Mouse (Mus musculus): ENCODE measurements around the gene Ptprz1. TPM values are rescaled to one million over a fixed set of nuclear protein-coding genes. Genes with fewer than 3 reads are reported as not detected.

The Ptprz1 gene
- polyA plus RNA-seq, 1 experiment from 2014 or later: 67.8 TPM

DNA sequence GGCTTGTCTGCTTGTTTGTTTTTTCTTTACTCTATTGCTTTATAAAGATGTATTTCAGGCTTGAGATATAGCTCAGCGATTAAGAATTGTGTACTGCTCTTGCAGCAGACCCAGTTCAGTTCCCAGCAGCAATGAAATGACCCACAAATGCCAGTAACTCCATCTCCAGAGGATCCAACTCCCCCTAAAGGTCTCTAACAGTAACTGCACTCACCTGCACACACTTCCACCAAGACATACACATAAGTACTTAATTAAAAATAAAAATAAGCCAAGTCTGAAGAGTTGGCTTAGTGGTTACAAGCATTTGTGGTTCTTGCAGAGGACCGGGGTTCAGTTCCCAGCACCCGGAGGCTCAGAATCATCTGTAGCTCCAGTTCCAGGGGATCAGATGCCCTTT, 88.1 kb downstream of the Ptprz1 start:
- H3K4me1 ChIP-seq (ENCODE audit: control insufficient read depth, insufficient read depth, low read length): no peaks in the 10 kb centered on the region
- no peak overlapping the region for H3K27ac ChIP-seq (replicated peaks; ENCODE audit: low read depth, low read length)
- no peak for ATAC-seq (ENCODE audit: low FRiP score, low TSS enrichment)
- no peak overlapping the region for H3K4me3 ChIP-seq (replicated peaks; ENCODE audit: low read depth, low read length)
- 87% methylated on average over 3 of the region's 3 CpGs for WGBS
- no peak overlapping the region for H3K9ac ChIP-seq (replicated peaks; ENCODE audit: low read length)
- DNase-seq: no peak
- H3K36me3 ChIP-seq (ENCODE audit: control insufficient read depth, insufficient read depth, low read length): no peaks in the 10 kb centered on the region
- no peaks in the 10 kb centered on the region for H3K9me3 ChIP-seq (ENCODE audit: control insufficient read depth, low read length)
- no peak overlapping the region for H3K4me2 ChIP-seq (ENCODE audit: low read length)
- no peaks in the 10 kb centered on the region for H3K27me3 ChIP-seq (ENCODE audit: control insufficient read depth, insufficient read depth, low read length)

- no peak overlapping the region for H3K4me3 ChIP-seq (replicated peaks; ENCODE audit: low read depth, low read length)
- DNase-seq: peak; percentile 82
- H3K4me2 ChIP-seq (ENCODE audit: low read length): no peak overlapping the region
- no peaks in the 10 kb centered on the region for H3K36me3 ChIP-seq (ENCODE audit: control insufficient read depth, insufficient read depth, low read length)
- H3K4me1 ChIP-seq (ENCODE audit: control insufficient read depth, insufficient read depth, low read length): no peaks in the 10 kb centered on the region
- no peaks in the 10 kb centered on the region for H3K9me3 ChIP-seq (ENCODE audit: control insufficient read depth, low read length)
- no peak overlapping the region for H3K9ac ChIP-seq (replicated peaks; ENCODE audit: low read length)
- no peak for ATAC-seq (ENCODE audit: low FRiP score, low TSS enrichment)
- 50% methylated on average over 2 of the region's 2 CpGs for WGBS
- H3K27ac ChIP-seq (replicated peaks; ENCODE audit: low read depth, low read length): no peak overlapping the region
- H3K27me3 ChIP-seq (ENCODE audit: control insufficient read depth, insufficient read depth, low read length): no peaks in the 10 kb centered on the region
These were observed 92.8 kb downstream of the Ptprz1 start for GRCm38 (mm10) chr6:22968073-22968472.

- peak; percentile 86 for DNase-seq
- Histone ChIP-seq H3K4me3 (replicated peaks; ENCODE audit: low read depth, low read length) (no peak overlapping the region; the same call in 1 of the 2 replicates), H3K27me3 (ENCODE audit: control insufficient read depth, insufficient read depth, low read length) (no peaks in the 10 kb centered on the region), H3K4me2 (ENCODE audit: low read length) (peak overlapping the region; percentile 27), H3K27ac (replicated peaks; ENCODE audit: low read depth, low read length) (no peak overlapping the region), H3K4me1 (ENCODE audit: control insufficient read depth, insufficient read depth, low read length) (no peaks in the 10 kb centered on the region), H3K36me3 (ENCODE audit: control insufficient read depth, insufficient read depth, low read length) (peaks cover 7% of the 10 kb centered on the region; the same call in 1 of the 2 replicates), H3K9ac (replicated peaks; ENCODE audit: low read length) (no peak overlapping the region), H3K9me3 (ENCODE audit: control insufficient read depth, low read length) (peaks cover 6% of the 10 kb centered on the region; the same call in 1 of the 2 replicates)
- 2% methylated on average over 9 of the region's 9 CpGs for whole genome bisulfite sequencing
- peak; percentile 74 for ATAC-seq (ENCODE audit: low FRiP score, low TSS enrichment)
These were observed 108.6 kb downstream of the Ptprz1 start for GRCm38 (mm10) chr6:22983769-22984519.

GRCm38 (mm10) chr6:22984520-22985154, 109.3 kb downstream of the Ptprz1 start:
- Histone ChIP-seq H3K36me3 (ENCODE audit: control insufficient read depth, insufficient read depth, low read length) (peaks cover 7% of the 10 kb centered on the region; the same call in 1 of the 2 replicates), H3K27ac (replicated peaks; ENCODE audit: low read depth, low read length) (no peak overlapping the region), H3K4me3 (replicated peaks; ENCODE audit: low read depth, low read length) (no peak overlapping the region), H3K4me2 (ENCODE audit: low read length) (peak overlapping the region; percentile 27), H3K9me3 (ENCODE audit: control insufficient read depth, low read length) (peaks cover 6% of the 10 kb centered on the region; the same call in 1 of the 2 replicates), H3K27me3 (ENCODE audit: control insufficient read depth, insufficient read depth, low read length) (no peaks in the 10 kb centered on the region), H3K4me1 (ENCODE audit: control insufficient read depth, insufficient read depth, low read length) (no peaks in the 10 kb centered on the region), H3K9ac (replicated peaks; ENCODE audit: low read length) (no peak overlapping the region)
- ATAC-seq (ENCODE audit: low FRiP score, low TSS enrichment) (peak; percentile 79; the same call in 1 of the 2 replicates), DNase-seq (peak; percentile 60)
- 2% methylated on average over 5 of the region's 5 CpGs for WGBS

DNA sequence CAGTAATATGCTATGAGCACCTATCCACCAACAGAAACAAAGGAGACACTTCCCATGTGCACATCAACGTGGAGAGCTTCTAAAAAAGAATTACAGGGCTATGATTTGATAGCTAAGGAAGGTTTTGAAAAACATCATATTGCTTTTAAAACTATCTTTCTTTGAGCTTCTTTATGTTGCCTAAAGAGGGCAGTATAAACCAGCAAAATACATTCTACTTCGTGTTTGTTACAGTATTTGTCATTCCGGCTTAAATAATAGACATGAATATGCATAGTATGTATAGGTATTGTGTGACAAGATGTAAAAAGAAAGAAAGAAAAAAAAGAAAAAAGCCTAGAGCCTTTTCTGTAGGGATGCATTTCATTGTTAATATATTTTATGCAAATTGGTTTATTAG, 127.8 kb downstream of the Ptprz1 start:
- Histone ChIP-seq H3K4me1 (ENCODE audit: control insufficient read depth, insufficient read depth, low read length) (no peaks in the 10 kb centered on the region), H3K27ac (replicated peaks; ENCODE audit: low read depth, low read length) (no peak overlapping the region), H3K9me3 (ENCODE audit: control insufficient read depth, low read length) (no peaks in the 10 kb centered on the region), H3K27me3 (ENCODE audit: control insufficient read depth, insufficient read depth, low read length) (no peaks in the 10 kb centered on the region), H3K4me3 (replicated peaks; ENCODE audit: low read depth, low read length) (no peak overlapping the region), H3K9ac (replicated peaks; ENCODE audit: low read length) (no peak overlapping the region), H3K4me2 (ENCODE audit: low read length) (no peak overlapping the region), H3K36me3 (ENCODE audit: control insufficient read depth, insufficient read depth, low read length) (peaks cover 15% of the 10 kb centered on the region)
- DNase-seq (peak; percentile 52), ATAC-seq (ENCODE audit: low FRiP score, low TSS enrichment) (no peak)
- 25% methylated on average over 3 of the region's 3 CpGs for WGBS

DNA sequence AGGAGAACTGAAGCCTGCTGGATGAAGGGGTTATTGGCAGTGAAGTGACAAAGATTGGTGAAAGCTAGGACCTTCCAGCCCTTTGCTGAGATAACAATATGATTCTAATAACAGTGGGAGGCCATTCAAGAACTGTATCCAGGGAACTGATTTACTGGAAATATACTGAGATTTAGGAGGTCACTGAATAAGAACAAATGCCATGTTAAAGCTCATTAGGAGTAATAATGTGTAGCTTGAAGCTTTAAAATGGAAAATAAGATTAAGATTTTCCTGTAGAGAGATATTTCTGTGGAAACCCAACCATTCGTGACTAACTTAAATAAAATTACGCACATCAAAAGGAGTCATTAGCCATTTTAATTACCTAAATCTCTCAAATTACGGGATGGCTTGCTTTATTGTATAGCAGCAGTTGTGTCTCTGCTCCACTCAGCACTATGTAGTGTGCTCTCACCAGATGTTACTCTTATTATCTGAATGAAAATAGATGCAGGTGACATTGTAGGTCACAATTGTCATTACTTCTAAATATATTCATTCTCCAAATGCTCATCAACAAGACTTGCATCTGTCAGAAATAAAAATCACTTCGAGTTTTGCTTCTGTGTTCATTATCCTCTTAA, 139.8 kb downstream of the Ptprz1 start:
- H3K36me3 ChIP-seq (ENCODE audit: control insufficient read depth, insufficient read depth, low read length): 0 out of 2 replicates have a peak, but pooled peaks cover 5% of the 10 kb centered on the region
- no peak overlapping the region for H3K4me2 ChIP-seq (ENCODE audit: low read length)
- ATAC-seq (ENCODE audit: low FRiP score, low TSS enrichment) (no peak), DNase-seq (peak; percentile 4)
- H3K9ac ChIP-seq (replicated peaks; ENCODE audit: low read length): no peak overlapping the region
- H3K4me1 ChIP-seq (ENCODE audit: control insufficient read depth, insufficient read depth, low read length): no peaks in the 10 kb centered on the region
- no peaks in the 10 kb centered on the region for H3K27me3 ChIP-seq (ENCODE audit: control insufficient read depth, insufficient read depth, low read length)
- H3K9me3 ChIP-seq (ENCODE audit: control insufficient read depth, low read length): no peaks in the 10 kb centered on the region
- H3K4me3 ChIP-seq (replicated peaks; ENCODE audit: low read depth, low read length): no peak overlapping the region
- WGBS: 66% methylated on average over 4 of the region's 4 CpGs
- no peak overlapping the region for H3K27ac ChIP-seq (replicated peaks; ENCODE audit: low read depth, low read length)

GRCm38 (mm10) chr6:23028251-23028650, 152.9 kb downstream of the Ptprz1 start:
- H3K27me3 ChIP-seq (ENCODE audit: control insufficient read depth, insufficient read depth, low read length): no peaks in the 10 kb centered on the region
- no peaks in the 10 kb centered on the region for H3K9me3 ChIP-seq (ENCODE audit: control insufficient read depth, low read length)
- no peaks in the 10 kb centered on the region for H3K4me1 ChIP-seq (ENCODE audit: control insufficient read depth, insufficient read depth, low read length)
- no peak for DNase-seq
- no peak overlapping the region for H3K4me3 ChIP-seq (replicated peaks; ENCODE audit: low read depth, low read length)
- H3K4me2 ChIP-seq (ENCODE audit: low read length): no peak overlapping the region
- no peak overlapping the region for H3K27ac ChIP-seq (replicated peaks; ENCODE audit: low read depth, low read length)
- H3K9ac ChIP-seq (replicated peaks; ENCODE audit: low read length): no peak overlapping the region
- peaks cover 16% of the 10 kb centered on the region for H3K36me3 ChIP-seq (ENCODE audit: control insufficient read depth, insufficient read depth, low read length)
- WGBS: 95% methylated on average over 1 of the region's 1 CpGs
- ATAC-seq (ENCODE audit: low FRiP score, low TSS enrichment): no peak

DNA sequence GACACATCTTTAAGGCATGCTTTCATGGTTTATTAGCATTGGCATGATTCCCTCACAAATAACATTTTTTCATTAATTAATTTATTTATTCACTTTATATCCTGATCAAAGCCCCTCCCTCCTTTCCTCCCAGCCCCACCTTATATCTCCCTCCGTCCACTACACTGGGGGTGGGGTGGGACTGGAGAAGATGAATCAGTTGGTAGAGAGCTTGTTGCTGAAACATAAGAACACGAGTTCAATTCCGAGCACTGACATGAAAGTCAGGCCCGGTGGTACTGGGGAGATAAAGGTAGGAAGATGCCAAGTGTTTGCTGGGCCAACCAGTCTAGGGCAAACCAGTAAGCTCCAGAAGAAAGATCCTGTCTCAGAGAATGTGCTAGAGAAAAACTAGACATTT, 173.5 kb downstream of the Ptprz1 start:
- peak; percentile 55 for ATAC-seq (ENCODE audit: low FRiP score, low TSS enrichment)
- Histone ChIP-seq H3K9me3 (ENCODE audit: control insufficient read depth, low read length) (no peaks in the 10 kb centered on the region), H3K27ac (replicated peaks; ENCODE audit: low read depth, low read length) (no peak overlapping the region), H3K4me3 (replicated peaks; ENCODE audit: low read depth, low read length) (no peak overlapping the region), H3K36me3 (ENCODE audit: control insufficient read depth, insufficient read depth, low read length) (peaks cover 32% of the 10 kb centered on the region), H3K9ac (replicated peaks; ENCODE audit: low read length) (no peak overlapping the region), H3K4me2 (ENCODE audit: low read length) (no peak overlapping the region), H3K4me1 (ENCODE audit: control insufficient read depth, insufficient read depth, low read length) (no peaks in the 10 kb centered on the region), H3K27me3 (ENCODE audit: control insufficient read depth, insufficient read depth, low read length) (no peaks in the 10 kb centered on the region)
- 94% methylated on average over 4 of the region's 4 CpGs for WGBS
- no peak for DNase-seq
